Mouse (Mus musculus) large intestine, adult 2 months (tissue): ENCODE results near the gene Tppp3. TPM values are rescaled to one million over a fixed set of nuclear protein-coding genes. Genes with fewer than 3 reads are reported as not detected.

ENCODE experiments used
- DNase-seq: peaks from one replicate; pipeline ENCODE4 v3.0.0-alpha.2; 2012; ENCODE audit warnings: low read depth, low spot score
- WGBS: fragments of 180-500 bp; shearing (Covaris S2); methylation state at CpG from one replicate; pipeline ENCODE4 v1.1.7; 2018; 5-methylcytosine and 5-hydroxymethylcytosine counted together
- polyA plus RNA-seq: library from polyadenylated mRNA; depleted of rRNA; stranded (reverse); fragments of >200 nt; gene quantifications from 2 replicates; pipeline ENCODE4 v1.2.3, GENCODE M21; 2012

Gene Tppp3
- polyA plus RNA-seq, 1 experiment = 101 TPM

DNA sequence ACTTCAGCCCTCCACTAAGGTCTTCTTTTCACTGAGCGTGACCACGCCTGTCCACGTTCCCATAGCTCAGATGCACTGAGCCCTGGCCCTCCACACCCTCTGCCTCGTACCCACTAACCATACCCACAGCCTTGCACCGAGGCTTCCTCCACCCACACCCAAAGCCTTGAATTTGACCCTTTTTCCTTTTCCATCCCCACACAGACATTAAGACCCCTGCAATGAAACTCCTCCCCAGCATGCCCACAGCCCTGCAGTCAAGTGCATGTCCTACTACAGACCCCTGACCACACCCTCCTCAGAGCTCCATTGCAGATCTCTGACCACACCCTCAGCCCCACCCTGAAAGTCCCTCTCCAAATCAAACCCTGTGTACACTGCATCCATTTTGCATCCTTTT, 1.5 kb downstream of the Tppp3 start:
- 32% methylated on average over 5 of the region's 5 CpGs for WGBS

DNA sequence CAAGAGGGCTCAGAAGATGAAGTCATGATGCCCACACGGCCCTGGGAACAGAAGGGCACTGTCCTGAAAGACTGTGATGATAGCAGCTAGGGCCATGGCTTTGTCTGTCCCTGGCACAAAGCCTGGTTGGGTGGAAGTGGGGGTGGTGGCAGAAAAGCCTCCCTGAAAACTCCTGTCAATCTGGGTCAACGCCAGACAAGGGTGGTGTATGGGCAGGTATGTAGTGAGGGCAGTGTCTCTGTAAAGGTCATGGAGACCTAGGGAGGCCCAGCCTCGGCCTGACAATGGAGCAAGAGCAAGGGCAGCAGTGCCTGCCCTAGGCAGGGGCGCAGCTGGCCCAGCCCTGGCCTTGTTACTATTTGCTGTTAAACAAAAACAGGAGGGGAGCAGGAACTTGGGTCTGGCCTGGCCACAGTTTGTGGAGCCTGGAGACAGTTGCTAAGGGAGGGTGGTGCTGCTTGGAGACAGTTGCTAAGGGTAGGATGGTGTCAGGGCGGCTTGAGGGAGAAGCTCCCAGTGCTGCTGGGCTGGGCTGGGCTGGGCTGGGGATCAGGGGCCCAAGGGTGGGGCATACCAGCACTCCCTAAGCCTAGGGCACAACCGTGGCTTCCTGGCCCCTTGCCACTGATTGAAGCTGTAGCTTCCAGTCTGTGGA, 2.2 kb downstream of the Tppp3 start:
- DNase-seq = no peak
- 13% methylated on average over 6 of the region's 6 CpGs for WGBS

More for the DNA sequence above, 1.5 kb downstream of the Tppp3 start:
- DNase-seq = no peak

- WGBS = 90% methylated on average over 27 of the region's 27 CpGs
- no peak for DNase-seq
These were observed 3.2 kb downstream of the Tppp3 start for GRCm38 (mm10) chr8:105468002-105468720.

GRCm38 (mm10) chr8:105467396-105467985, 3.8 kb downstream of the Tppp3 start:
- WGBS = 96% methylated on average over 10 of the region's 10 CpGs
- no peak for DNase-seq

DNA sequence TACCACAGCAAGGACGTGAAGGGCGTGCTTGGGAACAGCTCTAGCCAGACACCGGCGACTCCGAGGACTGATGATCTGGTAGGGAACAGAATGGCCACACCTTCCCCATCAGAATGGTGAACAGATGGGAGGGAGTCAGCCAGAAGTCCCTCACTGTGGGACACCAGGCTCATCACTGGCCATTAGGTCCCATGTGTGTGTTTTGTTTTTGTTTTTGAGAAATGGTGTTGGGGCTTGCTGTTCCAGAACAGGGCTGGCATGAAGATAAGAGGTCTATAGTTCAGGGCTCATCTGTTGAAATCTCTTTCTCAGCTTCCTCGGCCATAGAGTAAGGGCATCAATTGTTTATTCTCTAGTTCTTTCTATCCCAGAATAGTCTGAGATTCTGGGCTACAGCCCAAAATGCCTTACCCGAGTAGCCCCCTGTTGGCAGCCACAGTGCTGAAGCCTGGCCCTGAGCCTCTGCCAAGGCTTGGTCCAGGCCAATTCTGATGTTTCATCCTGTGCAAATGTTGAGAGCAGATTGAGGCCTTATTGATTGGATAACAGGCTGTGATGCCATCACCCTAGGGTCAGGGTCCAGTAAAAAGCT, 4.5 kb downstream of the Tppp3 start:
- 73% methylated on average over 7 of the region's 7 CpGs for WGBS
- no peak for DNase-seq

GRCm38 (mm10) chr8:105466246-105466645, 5.1 kb downstream of the Tppp3 start:
- DNase-seq = no peak
- 81% methylated on average over 6 of the region's 6 CpGs for WGBS

DNA sequence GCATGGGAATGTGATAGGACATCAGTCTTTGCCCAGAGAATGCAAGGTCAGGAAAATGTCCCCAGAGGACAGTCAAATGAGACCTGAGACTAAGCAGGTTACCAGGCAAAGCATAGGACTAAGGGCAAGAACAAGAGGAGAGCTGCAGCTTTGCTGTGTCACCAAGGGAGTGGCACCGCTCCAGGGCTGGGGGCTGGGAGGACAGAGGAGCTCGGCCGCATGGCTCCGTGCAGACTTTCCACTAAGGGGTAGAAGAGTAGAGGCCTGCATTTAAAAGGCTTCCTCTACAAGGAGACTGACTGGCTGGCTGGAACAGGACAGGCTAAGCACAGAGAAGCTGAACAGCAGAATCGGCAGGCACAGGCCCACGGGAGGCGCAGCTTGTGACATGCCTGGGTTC, 6.7 kb downstream of the Tppp3 start:
- 66% methylated on average over 7 of the region's 7 CpGs for WGBS
- no peak for DNase-seq

GRCm38 (mm10) chr8:105461085-105461803, 10.1 kb downstream of the Tppp3 start:
- no peak for DNase-seq
- 54% methylated on average over 13 of the region's 13 CpGs for WGBS

GRCm38 (mm10) chr8:105455218-105455617, 16.1 kb downstream of the Tppp3 start:
- 53% methylated on average over 10 of the region's 10 CpGs for WGBS
- DNase-seq = no peak

DNA sequence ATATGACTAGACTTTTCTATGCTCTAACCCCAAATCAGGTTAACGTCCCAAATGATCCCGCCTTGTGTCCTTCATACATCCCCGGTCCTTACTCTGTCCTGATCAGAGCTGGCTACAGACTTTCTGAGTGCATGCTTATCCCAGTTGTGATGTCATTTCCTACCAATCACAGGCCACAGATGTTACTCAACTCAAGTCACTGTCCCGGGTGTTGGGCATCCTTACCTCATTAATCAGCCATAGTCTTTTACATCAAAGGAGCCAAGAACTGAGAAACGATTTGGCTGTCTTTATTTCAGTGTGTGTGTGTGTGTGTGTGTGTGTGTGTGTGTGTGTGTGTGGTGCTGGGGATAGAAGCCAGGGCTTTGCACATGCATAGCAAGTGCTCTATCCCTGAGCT, 17.2 kb downstream of the Tppp3 start:
- 56% methylated on average over 5 of the region's 5 CpGs for WGBS

GRCm38 (mm10) chr8:105453296-105453695, 18.0 kb downstream of the Tppp3 start:
- whole genome bisulfite sequencing = 54% methylated on average over 5 of the region's 5 CpGs
- DNase-seq = no peak

More for the DNA sequence above, 17.2 kb downstream of the Tppp3 start:
- DNase-seq = no peak

DNA sequence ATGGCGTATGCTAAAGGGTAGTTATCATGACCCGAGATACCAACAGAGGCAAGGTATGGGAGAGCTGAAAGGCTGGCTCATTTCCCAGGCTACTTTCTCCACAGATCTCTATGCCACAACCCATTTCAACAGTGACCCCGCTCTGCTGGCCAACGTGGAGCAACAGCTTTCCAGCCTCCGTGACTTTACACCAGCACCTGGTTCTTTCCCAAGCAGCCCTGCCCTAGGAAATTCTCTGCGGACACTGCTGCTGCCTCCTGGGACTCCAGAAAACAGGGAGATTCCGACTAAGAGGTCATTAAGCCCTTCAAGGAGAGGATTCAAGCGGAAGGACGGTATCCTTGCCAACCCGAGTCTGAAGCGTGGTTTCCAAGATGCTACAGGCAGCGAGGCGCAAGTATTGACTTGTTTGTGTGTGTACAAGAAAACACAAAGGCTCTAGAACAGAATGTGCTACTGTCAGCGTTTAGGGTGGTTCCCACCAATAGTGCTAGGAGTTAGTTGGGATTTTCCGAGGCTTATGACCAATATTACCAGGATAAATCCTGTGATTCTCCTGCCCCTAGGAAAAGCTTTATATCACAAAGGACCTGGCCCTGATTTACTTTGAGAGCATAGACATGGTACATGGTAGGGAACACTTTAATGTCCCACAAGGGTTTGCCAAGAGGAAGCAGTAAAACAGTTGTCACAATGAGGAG, 19.3 kb downstream of the Tppp3 start:
- no peak for DNase-seq
- WGBS = 56% methylated on average over 15 of the region's 15 CpGs

- 62% methylated on average over 1 of the region's 1 CpGs for WGBS
- DNase-seq = no peak
These were observed 20.3 kb downstream of the Tppp3 start for GRCm38 (mm10) chr8:105450977-105451376.

DNA sequence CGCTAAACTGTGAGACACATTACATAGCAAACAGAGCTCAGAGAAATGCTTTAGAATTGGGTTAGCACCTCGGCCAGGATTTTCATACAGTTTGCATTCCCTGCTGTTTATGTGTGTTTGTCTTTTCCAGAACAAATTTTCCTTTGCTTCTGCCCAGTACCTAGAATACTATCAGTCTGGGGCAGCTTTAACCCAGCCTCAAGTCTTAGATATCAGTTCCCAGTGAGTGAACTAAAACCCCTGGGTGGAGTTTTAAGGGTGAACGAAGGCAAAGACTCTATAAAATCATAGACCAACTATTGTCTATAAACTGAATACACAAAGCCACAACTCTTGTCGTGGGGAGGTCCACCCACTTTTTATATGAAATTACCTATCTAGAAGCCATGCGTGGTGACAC, 22.7 kb downstream of the Tppp3 start:
- WGBS = 42% methylated on average over 5 of the region's 5 CpGs
- no peak for DNase-seq

- DNase-seq = no peak
- WGBS = 82% methylated on average over 3 of the region's 3 CpGs
These were observed 23.1 kb downstream of the Tppp3 start for GRCm38 (mm10) chr8:105448188-105448587.

DNA sequence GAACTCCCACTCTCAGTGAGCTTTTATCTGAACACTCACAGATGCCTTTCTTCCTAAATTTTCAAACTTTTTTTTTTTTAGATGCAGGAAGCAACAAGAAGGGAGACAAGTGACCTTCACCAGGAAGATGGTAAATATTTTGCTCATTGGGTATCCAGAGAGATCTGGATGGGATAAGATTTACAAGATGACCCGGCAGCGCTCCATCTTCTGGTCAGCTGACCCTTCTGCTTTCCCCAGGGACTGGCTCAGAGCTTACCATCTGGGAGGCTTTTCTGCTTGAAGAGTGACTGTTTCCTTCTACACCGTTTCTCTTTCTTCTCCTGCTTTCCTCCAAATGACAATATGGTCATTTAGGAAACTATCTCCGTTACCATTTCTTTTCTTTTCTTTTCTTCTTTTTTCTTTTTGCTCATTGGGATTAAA, 25.2 kb downstream of the Tppp3 start:
- WGBS = 46% methylated on average over 4 of the region's 4 CpGs
- DNase-seq = no peak

DNA sequence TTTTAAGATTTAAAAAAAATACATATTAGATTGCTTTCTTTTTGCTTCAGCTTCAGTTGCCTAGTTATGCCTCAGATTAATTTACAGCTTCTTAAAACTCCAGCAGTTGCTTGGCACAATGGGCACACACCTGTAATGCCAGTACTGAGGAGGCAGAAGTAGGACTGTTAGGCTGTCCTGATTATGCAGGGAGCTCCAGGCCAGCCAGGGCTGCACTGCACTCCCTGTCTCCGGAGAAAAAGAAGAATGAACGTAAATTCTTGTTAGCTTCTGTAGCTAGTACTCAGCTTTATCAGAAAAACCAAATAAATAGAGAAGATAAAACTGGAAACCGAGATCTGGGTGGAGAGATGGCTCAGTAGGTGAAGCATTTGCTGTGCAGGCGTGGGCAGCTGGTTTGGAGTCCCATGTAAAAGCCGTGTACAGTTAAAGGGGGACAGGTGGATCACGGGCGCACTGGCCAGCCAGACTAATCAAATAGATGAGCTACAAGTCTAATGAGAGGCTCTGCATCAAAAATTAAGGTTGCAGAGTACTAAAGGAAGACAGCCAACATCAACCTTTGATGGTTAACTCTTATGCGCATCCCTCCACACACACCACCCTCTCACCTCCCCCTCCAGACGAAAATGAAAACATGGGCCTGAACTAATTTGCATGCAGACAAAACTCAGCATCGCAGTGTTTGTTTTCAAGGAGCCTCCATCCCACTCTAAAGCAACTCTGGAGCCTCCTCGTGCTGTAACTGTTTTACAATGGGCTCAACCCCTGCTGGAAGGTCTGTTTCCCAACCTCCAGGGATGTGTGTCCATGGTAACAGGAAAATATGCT, 25.8 kb downstream of the Tppp3 start:
- 48% methylated on average over 11 of the region's 11 CpGs for WGBS
- DNase-seq = no peak

DNA sequence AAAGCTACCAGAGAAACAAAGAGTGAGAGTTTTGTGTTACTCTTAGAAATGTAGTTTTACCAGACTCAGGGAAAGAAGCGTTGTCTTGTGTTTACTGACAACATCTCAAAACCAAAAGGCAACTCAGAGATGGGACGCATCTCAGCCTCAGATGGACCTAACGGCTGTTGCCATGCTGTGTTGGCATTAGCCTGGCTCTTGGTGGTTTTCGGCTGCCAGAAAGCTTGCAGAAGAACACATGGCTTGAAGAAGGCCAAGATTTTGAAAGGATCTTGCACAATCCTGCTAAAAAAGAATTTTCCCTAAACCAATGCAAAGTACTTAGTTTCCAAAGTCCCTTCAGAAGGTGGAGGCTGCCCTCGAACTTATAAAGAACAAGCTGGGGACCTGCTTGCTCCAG, 28.7 kb downstream of the Tppp3 start:
- DNase-seq = no peak
- 94% methylated on average over 5 of the region's 5 CpGs for WGBS

- WGBS = 9% methylated on average over 6 of the region's 6 CpGs
- DNase-seq = no peak
These were observed 29.9 kb downstream of the Tppp3 start for GRCm38 (mm10) chr8:105441433-105441832.
